ENCODE assay signal across 17 mouse cellular contexts in genomic region chr9:116217099-116217498, GRCm38 (mm10).
"Had no signal": no experiment of that assay in that cellular context is flagged by ENCODE, and none has a peak within 500 bp of the region (broad histone marks: within the 10 kb centered on the region; RNA-seq: fewer than 3 reads in every experiment).

No protein-coding gene starts in this region.

- H3K27ac ChIP-seq: limb, embryonic 10.5 days; liver, embryonic 13.5 days; midbrain, embryonic 12.5 days; midbrain, embryonic 15.5 days; neural tube, embryonic 12.5 days; neural tube, embryonic 15.5 days; stomach, embryonic 15.5 days had no signal

- H3K9ac ChIP-seq: limb, embryonic 13.5 days; liver, embryonic 13.5 days; lung, embryonic 14.5 days; midbrain, embryonic 12.5 days; midbrain, embryonic 15.5 days; neural tube, embryonic 12.5 days; neural tube, embryonic 15.5 days; stomach, embryonic 15.5 days had no signal

- H3K27me3 ChIP-seq: limb, embryonic 13.5 days; liver, embryonic 13.5 days; midbrain, embryonic 12.5 days; midbrain, embryonic 15.5 days; neural tube, embryonic 12.5 days; neural tube, embryonic 15.5 days; stomach, embryonic 15.5 days had no signal

- DNase-seq: kidney, adult 8-10 months; kidney, postnatal 14 days; kidney, postnatal 4 days; liver; liver, embryonic 13.5 days; lung, embryonic 14.5 days; right cerebral cortex, adult 18-20 months; thymus, postnatal 25 days had no signal

- H3K9me3 ChIP-seq: limb, embryonic 10.5 days; limb, embryonic 13.5 days; liver, embryonic 13.5 days; midbrain, embryonic 12.5 days; midbrain, embryonic 15.5 days; neural tube, embryonic 12.5 days; neural tube, embryonic 15.5 days; stomach, embryonic 15.5 days had no signal

- H3K4me3 ChIP-seq: limb, embryonic 10.5 days; limb, embryonic 13.5 days; liver, embryonic 13.5 days; midbrain, embryonic 12.5 days; midbrain, embryonic 15.5 days; neural tube, embryonic 12.5 days; neural tube, embryonic 15.5 days; stomach, embryonic 15.5 days had no signal

- ATAC-seq: intestine, postnatal 0 days; lung, postnatal 0 days; midbrain, embryonic 15.5 days had no signal

- H3K4me2 ChIP-seq: limb, embryonic 13.5 days; liver, embryonic 13.5 days; lung, embryonic 14.5 days; midbrain, embryonic 12.5 days; midbrain, embryonic 15.5 days; neural tube, embryonic 12.5 days; neural tube, embryonic 15.5 days; stomach, embryonic 15.5 days had no signal

- H3K36me3 ChIP-seq: limb, embryonic 10.5 days; limb, embryonic 13.5 days; liver, embryonic 13.5 days; midbrain, embryonic 12.5 days; midbrain, embryonic 15.5 days; neural tube, embryonic 12.5 days; neural tube, embryonic 15.5 days; stomach, embryonic 15.5 days had no signal

- H3K4me1 ChIP-seq: liver, embryonic 13.5 days had no signal
